Comparison of ENCODE assay signal across 7 mouse cellular contexts in genomic region chr1:35726596-35726995, GRCm38 (mm10).
DNase-seq lines count a peak whose midpoint lies in the region; TF ChIP-seq lines count a peak whose summit lies in the region.

No protein-coding gene starts in this region.

- no peak for TF ChIP-seq POLR2A in lung, adult 2 months (IDR thresholded peaks at IDR 0.05; ENCODE audit: borderline replicate concordance, extremely low read depth, low read depth, low read length)
- TF ChIP-seq POLR2A in spleen, adult 2 months (IDR thresholded peaks at IDR 0.05; ENCODE audit: low read depth, low read length) = no peak

- H3K36me3 ChIP-seq in spleen, adult 2 months (ENCODE audit: control insufficient read depth, insufficient read depth, low read length) = no peaks in the 10 kb centered on the region

- no peaks in the 10 kb centered on the region for H3K4me1 ChIP-seq in lung, adult 2 months (ENCODE audit: control insufficient read depth, insufficient read depth, low read length)
- no peaks in the 10 kb centered on the region for H3K4me1 ChIP-seq in spleen, adult 2 months (ENCODE audit: control insufficient read depth, insufficient read depth, insufficient read length)

- peak; percentile 11 for DNase-seq in 3134 (ENCODE audit: extremely low read depth, insufficient read length, low spot score)
- peak; percentile 51 for DNase-seq in A20 (ENCODE audit: low read depth, low spot score)
- DNase-seq in brain, adult 2 months (ENCODE audit: low read depth, low spot score) = peak; percentile 70
- DNase-seq in frontal cortex, postnatal 14 days (ENCODE audit: low spot score in 2 of 2) = peak; percentile 22 to 66
- DNase-seq in kidney, postnatal 36 days = peak; percentile 57 to 85
- peak; percentile 35 for DNase-seq in lung, adult 2 months
- DNase-seq in spleen, adult 2 months (ENCODE audit: low read depth in 1 of 2, low spot score in 2 of 2) = peak in 1 of 2 experiments; percentile 68

- no peak overlapping the region for H3K27ac ChIP-seq in spleen, adult 2 months (ENCODE audit: insufficient read depth, low read length)

- H3K4me3 ChIP-seq in lung, adult 2 months (replicated peaks; ENCODE audit: extremely low read depth, low read depth, low read length) = no peak overlapping the region
- no peak overlapping the region for H3K4me3 ChIP-seq in spleen, adult 2 months (ENCODE audit: extremely low read depth, insufficient read depth, insufficient read length)

- no peaks in the 10 kb centered on the region for H3K27me3 ChIP-seq in spleen, adult 2 months (ENCODE audit: control insufficient read depth, insufficient read depth, low read length)

- 20% methylated on average over 1 of the region's 1 CpGs for WGBS in lung, adult 2 months
- 32% methylated on average over 1 of the region's 1 CpGs for WGBS in spleen, adult 2 months

- peak; percentile 52 for TF ChIP-seq CTCF in lung, adult 2 months (IDR thresholded peaks at IDR 0.05; ENCODE audit: insufficient read depth, low read length)
- peak; percentile 58; the same call in 1 of the 2 replicates for TF ChIP-seq CTCF in spleen, adult 2 months (IDR thresholded peaks at IDR 0.05; ENCODE audit: extremely low read depth, insufficient read depth, insufficient read length, insufficient replicate concordance)
